Mouse (Mus musculus) cerebellum, adult 2 months (tissue): ENCODE measurements around the gene Chrna1.

Experiments
- CTCF ChIP-seq: fragments of 200-500 bp; IDR thresholded peaks from 2 replicates; pipeline ENCODE4 v1.5.1; 2011; ENCODE audit warnings: low read depth, mild to moderate bottlenecking, control low read depth, low read length, moderate library complexity, borderline replicate concordance; ENCODE audit not compliant: insufficient read depth
- POLR2A ChIP-seq: fragments of 200-500 bp; IDR thresholded peaks from 2 replicates; pipeline ENCODE4 v1.6.1; 2011; ENCODE audit warnings: low read length, control low read depth, borderline replicate concordance; ENCODE audit not compliant: insufficient read depth

DNA sequence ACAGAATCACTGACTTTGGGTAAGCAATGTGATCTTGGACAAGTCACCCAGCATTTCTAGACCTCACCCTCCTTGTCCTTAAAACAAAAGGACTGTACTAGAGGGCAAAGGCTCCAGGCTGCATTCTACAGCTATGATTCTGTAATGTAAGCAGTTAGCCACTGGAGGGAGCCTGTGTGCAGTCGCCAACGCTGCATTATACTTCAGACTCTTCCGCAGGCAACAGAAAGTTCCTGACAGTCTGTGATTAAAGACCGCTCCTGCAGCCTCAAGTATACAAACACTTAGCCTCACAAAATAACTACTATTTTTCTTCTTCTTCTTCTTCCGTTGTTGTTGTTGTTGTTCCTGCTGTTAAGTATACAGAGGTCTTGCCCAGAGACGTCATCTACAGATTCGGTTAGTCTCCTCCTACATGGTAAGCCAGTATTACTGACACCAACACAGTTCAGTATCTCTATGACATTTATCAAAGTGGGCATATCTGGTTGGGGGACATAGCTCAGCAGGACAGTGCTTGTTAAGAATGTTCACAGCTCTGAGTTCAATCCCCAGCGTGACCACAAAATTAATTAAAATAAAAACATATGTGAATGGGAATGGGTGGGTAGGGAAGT lies 13.0 kb downstream of the Chrna1 start:
- no peak for TF ChIP-seq POLR2A
- TF ChIP-seq CTCF, result peak; percentile 86
